Mouse (Mus musculus): ENCODE measurements at regions not wholly inside any gene's neighbourhood (a gene's known extent, or its start where the extent isn't known, plus 50 kb on each side); places are given as distances from the start of the nearest gene placed in this dataset.

DNA sequence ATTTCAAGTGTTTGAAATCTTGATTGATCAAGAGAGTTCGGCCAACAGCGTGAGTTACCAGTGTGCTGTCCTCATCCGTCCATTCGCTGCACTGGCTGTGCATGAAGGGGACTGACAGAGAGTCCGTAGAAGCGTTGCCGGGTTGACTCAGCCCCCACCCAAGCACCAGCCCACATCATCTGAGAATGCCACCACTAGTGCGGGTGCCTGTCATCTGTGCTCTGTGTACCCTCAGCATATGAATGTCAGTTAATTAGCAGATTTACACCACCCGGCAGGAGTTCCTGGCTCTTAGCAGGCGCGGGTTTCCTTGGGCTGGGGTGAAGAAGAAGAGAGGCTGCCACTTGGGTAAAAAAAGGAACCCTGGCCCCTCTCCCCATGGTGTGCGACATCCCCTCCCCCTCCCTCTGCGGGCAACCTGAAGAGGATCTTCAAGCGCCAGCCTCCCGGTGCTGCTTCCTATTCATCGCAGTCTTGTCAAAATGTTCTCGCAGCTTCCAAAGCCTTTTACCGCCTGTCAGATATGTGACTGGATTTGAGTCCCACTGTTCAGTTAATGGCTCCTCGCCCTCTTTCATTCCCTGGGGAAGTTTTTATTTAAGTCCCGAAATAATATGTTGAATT lies 309.2 kb upstream of the Zdhhc25 start:
- no peak for TF ChIP-seq POLR2A (IDR thresholded peaks at IDR 0.05; ENCODE audit: low read depth, low read length)
- no peak for TF ChIP-seq CTCF (IDR thresholded peaks at IDR 0.05; ENCODE audit: extremely low read depth, insufficient read length, insufficient replicate concordance, low read depth, low read length)

Data from small intestine, adult 2 months (tissue).